Mouse (Mus musculus) hematopoietic stem cell, adult 5-6 weeks (primary cell): ENCODE measurements at regions not wholly inside any gene's neighbourhood (a gene's known extent, or its start where the extent isn't known, plus 50 kb on each side); places are given as distances from the start of the nearest gene placed in this dataset.

ENCODE experiments used
- ATAC-seq, 2 experiments: fragments of 125-278 bp in 1 of 2; replicated peaks in 1 of 2; 2 replicates each; pipeline ENCODE4 v1.8.0; 2016 to 2017; ENCODE audit warnings: inconsistent platforms in 2 of 2, mild to moderate bottlenecking in 2 of 2, moderate number of reproducible peaks in 2 of 2, low read depth in 1 of 2, moderate TSS enrichment in 1 of 2; ENCODE audit not compliant: low FRiP score in 2 of 2, poor library complexity in 2 of 2, severe bottlenecking in 2 of 2, insufficient read depth in 1 of 2, low TSS enrichment in 1 of 2

DNA sequence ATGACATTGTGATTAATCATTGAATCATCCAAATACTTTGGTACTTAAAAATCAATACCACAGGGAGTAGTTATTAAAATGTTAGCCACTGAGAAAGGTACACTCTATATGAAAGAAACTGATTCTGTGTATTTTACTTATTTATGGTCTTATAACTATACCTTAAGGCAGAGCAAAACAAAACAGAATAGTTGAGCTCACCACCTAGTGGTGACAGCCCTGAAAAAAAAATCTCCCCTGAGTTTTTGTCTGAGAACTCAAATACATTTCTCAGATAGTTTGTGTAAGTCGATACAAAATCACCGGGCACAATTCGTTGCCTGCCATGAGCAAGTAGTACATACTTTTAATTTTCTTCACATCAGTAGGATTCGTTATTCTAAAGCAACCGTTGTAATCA, 156.7 kb upstream of the Ccdc54 start:
- no peak for ATAC-seq

DNA sequence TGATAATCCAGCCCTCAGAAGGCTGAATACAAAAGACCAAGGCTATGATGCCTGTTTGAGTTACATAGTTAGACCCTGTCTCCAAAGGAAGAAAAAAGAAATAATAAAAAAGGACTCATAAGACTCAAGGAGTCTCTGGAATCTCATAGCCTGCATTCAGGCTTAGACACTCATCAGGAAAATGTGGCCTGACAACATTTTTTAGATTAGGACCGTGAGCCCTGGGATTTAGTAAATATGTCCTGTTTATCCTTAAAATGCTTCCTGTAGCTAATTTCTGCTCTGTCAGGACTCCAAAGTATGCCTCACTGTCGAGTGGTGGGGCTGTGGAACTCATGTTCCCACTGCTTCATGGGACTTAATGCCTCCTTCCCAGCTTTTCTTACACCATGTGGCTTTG, 154.8 kb upstream of the Ccdc54 start:
- no peak for ATAC-seq

DNA sequence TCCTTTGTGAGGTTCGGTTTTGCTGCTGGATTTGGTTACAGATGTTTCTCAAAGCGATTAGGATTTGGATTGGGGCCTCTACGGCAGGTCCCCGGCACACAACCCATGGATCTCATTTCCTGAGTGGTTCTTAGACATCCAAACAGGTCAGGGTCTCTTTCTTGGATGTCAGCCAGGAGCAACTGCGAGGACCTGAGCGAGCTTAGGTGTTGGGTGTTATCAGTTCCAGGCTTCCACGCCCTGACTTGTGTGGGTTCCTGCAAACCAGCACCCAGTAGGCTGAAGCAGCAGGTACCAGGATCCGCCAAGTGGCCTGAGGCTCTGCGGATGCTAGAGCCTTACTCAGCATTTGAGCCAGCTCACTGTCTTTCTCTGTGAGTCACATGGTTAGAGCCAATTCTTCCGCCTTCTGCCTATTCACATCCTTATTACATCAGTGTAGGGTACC, 146.5 kb upstream of the Ccdc54 start:
- peak; percentile 40 to 62 for ATAC-seq

DNA sequence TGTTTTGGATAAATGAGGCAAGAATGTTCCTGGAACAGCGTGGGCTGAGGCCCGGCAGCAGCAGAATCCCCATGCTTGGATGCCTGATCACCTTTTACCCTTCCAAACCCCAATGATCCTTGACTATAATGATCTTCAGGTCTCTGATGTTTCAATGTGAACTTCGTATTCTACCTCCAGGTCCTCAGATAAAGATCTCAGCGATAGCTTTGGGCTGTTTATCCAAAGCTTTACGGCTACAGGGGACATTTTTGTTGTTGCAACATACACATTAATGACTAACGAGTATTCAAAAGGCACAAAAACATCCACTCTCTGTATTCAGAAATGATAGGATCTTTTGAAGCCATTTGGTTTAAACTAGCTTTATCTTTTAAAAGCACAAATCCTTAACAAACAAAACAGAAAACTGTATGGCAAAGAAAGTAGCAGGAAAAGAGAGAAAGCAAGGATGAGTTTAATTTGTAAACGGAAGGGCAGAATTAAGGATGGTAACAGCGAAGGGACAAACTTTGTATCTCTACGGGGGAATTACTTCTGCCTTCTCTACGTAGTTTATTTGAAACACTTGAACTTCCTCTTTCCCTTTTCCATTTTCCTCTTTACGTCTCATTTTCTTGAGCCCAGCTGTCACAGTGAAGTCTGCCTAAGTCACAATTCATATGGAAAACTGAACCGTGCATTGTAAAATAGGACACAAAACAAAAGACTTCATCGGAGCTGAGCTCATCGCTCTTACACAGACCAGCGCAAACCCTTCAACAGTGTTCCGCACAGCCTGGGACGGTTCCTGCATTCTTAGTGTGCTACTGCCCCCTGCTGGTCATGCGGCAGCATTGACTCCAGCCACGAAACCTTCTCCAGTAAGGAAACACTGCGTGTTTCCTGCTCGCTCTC, 145.4 kb upstream of the Ccdc54 start:
- ATAC-seq: peak; percentile 83 to 85

DNA sequence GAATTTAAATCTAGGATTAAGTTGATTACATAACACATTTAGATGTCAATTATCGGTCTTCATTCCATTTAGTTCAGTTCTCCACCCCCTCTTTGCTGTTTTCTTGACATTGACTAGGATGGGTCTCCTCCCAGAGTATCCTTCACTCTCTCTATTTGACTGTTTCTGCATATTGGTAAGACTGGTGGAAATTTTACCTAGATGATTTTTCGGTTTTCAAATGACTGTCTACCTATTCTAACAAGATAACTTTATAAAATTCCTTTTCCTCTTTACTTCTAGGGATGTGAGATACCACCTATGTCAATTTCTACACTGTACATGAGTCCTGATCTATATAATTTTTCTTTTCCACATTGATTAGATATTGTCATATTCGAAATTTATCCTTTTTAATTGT, 142.4 kb upstream of the Ccdc54 start:
- ATAC-seq: no peak

DNA sequence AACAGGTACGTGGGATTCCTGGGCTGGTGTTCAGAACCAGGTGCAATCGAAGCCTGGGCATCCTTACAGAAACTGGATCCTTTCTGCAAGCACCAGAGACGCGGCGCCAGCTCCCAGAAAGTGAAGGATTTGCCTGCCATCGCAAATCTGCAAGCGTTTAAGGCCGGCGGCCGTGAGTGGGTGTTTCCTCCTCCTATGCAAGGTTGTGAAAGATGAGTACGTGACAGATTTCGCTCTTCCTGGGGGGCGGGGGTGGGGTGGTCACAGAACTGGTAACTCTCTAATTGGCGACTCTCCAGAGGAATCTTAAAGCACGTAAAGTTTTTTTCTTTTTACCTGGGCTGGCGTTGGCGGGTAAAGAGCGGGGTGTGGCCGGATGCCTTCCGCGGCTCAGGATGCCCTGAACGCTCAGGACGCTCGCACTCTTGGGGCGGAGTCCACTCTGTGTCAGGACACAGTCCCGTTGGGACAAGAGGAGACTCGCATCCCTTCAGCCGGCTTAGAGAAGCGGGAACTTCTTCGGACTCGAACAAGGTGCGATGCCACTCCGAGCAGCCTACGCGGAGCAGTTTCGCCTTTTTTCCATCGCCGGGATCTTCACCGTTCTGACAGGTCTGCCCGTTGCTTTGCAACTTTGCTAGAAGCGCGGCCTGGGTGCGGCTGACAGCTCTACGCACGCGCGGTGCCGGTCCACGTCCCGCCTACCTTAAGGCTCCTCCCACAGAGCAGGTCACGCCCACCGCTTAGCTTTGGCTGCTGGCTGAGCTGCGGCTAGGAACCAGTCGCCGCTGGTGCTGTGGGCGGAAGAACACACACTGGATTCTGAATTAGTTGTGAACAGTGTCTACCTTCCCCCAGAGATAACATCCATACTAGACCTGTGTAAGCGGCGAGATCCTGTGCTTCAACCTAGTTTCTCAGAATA, 141.4 kb upstream of the Ccdc54 start:
- peak; percentile 84 to 92 for ATAC-seq

DNA sequence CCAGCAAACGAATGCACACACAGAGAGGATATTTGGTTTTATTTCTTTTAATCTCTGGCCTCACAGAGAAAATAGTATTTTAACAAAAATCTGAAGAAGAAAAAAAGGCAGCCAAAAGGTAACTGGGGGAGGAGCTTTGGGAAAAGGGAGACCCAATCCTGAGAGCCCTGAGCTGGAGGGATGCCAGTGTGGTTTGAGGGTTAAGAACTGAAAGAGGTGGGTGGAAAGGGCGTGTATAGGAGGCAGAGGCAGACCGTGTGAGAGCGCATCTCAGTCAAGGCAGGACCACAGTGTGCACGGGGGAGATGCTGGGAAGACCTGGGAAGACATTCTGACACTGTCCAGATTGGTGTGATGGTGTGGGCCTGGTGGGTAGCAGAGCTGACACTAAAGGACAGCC, 138.4 kb upstream of the Ccdc54 start:
- ATAC-seq: peak in 1 of 2 experiments; percentile 22; a peak in 2 of 4 replicates

DNA sequence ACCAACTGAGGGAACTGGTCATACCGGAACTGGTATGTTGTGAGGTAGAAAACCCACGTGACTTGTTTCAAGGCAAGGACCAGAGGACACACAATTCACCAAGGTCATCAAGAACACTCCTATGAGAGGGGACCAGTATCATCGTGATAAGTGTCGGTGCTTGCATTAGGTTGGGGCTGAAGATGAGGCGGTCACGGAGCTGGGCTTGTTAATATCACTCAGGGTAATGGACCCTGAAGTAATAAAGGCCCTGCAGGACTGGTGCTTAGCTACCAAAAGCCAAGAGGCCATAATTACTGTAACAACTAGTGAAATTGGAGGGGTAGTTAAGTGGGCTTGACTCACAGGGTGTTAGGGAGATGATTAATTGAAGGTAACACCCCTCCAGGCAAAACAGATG, 132.2 kb upstream of the Ccdc54 start:
- ATAC-seq: no peak

DNA sequence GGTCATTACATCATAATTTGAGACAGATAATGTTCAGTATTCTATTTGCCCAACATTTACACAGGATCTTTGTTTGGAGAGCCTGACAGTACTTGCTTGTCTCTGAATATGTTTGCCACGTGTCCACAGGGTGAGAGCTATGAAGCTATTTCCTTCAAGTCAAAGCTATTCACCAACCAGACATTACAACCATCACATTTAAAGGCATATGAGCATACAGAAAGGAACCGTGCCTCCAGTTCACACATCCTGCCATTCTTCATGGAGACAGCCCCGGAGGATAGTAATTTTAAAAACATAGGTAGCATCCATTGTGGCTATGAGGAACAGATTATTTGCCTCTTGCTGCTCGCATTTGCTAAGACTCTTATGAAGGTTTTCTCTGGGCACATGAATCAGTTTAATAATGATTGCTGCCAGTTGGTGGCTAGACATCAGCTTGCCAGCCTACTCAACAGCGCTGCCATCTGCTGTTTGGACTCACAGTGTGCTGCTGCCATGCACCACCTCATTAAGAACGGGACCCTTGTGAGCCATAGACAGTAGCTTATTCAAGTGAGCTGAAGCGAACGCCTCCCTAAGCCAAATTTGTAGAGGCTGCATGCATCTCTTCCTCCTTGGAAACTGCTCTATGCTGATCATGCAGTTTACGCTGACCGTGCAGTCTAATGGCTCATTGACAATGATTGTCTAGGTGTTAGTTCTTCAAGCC, 126.5 kb upstream of the Ccdc54 start:
- ATAC-seq: peak; percentile 69 to 83

DNA sequence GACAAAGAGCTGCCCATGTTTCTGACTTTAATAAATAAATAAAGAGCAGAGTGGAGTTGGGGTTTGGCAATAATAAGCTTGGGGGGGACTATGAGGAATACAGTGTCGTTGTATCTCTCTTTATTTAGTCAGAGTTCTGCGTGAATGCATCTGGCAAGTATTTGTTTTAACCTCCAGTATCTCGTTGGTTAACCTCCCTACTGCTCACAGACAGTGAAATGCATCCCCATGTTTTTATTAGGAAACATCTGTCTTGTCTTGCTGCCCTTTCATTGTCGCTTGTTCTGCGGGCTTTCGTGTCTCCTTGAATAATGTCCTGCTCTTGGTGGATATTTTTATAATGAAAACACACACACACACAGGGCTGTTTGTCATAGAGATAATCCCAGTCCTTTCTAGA, 118.8 kb upstream of the Ccdc54 start:
- ATAC-seq: no peak

DNA sequence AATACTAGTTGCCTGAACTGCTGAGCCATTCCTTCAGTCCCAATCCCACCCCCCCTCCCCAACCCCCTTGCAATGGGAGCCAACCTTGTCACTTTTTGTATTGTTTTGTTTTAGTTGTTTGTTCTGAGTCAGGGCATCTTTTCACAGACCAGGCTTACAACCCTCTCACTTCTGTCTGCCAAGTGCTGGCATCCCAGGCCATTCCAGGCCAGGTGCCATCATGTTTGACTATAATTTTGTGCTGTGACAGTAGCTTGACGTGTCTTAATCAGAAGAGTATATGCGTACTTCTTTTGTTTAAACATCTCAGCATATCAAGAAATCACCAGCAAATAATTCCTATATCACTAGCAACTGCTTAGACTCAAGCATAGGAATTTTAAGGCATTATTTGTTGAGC, 117.0 kb upstream of the Ccdc54 start:
- ATAC-seq: no peak

DNA sequence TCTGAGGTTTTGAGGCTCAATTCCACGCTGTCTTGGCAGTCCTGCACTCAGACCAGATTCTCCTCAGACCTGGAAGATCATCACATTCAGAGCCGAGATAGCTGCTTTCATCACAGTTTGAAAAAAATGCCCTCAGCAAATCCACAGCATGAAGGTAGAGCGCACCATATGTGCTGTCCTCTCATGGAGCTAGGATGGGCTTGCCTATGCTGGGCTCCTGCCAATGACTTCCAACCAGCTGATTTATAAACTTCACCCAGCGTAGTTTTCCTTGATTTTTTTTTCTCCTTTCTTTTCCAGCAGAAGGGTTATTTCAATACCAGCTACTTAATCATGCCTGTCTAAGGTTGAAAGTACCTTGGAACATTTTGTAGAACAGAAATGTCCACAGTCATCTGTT, 115.0 kb upstream of the Ccdc54 start:
- no peak for ATAC-seq

DNA sequence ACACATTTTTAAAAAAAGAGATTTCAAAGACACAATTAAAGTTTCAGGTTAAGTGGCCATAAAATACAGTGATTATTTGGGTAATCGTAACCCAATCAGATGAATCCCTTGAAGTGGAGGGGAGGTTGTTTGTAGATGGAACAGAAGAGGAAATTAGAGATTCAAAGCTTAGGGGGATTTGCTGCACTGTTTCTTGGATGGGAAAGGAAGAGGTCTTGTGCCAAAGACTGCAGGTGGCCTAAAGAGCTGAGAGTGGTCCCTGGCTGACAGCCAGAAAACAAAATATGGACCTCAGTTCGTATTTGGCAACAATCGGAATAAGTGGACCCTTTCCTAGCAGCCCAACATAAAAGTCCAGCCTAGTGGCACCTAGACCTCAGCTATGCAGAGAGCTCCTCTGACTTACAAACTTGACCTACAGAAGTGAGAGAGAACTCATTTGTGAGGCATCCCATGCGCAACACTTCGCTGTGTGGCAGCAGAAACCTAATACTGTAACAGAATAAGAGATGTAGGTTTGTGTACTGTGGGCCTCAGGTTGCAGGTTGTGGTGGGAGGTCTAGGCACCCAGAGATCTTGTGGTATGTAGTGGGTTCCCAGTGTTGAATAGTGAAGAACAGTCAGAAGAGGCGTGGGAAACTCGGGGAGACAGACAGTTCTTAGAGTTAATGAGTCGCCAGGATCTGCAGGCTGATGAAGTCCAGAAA, 110.0 kb upstream of the Ccdc54 start:
- no peak for ATAC-seq

DNA sequence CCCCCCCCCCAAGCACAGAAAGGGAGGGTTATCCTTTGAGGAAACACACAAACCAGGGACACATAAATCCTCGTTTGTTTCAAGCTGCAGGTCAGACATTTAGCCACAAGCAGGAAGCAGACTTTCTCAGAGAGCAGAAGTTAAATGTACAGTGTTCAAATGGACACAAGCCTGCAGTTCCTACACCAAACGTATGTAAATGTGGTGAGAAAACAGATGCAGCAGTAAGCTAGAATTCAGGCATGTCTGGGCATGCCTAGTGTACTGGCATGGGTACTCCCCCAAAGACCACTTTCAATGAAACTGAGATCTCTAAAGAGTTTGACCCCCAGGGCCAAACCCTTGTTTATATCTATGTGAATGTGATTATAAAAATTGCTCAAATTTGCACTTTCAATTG, 109.2 kb upstream of the Ccdc54 start:
- ATAC-seq: peak; percentile 89 to 96

DNA sequence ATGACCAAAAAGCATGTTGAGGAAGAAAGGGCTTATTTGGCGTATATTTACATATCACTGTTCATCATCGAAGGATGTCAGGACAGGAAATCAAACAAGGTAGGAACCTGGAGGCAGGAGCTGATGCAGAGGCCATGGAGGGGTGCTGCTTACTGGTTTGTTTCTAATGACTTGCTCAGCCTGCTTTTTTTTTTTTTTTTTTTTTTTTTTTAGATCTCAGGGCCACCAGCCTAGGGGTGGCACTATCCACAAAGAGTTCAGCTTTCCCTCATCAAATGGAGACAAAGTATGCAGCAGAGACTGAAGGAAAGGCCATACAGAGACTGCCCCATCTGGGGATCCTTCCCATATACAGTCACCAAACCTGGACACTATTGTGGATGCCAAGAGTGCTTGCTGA, 106.8 kb upstream of the Ccdc54 start:
- no peak for ATAC-seq

DNA sequence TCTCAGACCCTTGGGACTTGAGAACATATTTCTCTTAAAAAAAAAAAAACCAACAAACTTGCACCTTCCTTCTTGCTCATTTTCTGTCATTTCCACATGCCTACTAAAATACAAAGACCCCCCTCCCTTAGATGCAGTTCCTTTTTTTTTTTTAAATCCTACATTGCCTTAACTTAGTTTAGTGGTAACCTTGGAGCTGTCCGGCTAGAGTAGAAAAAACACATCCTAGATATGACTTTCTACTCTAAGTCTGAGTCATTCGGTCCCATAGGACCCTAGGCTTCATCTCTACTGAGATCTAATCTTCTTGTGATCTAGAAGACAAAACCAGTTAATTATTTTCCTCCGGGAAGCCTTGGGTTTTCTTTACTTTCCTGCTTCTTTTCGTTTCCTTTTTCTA, 105.1 kb upstream of the Ccdc54 start:
- no peak for ATAC-seq

DNA sequence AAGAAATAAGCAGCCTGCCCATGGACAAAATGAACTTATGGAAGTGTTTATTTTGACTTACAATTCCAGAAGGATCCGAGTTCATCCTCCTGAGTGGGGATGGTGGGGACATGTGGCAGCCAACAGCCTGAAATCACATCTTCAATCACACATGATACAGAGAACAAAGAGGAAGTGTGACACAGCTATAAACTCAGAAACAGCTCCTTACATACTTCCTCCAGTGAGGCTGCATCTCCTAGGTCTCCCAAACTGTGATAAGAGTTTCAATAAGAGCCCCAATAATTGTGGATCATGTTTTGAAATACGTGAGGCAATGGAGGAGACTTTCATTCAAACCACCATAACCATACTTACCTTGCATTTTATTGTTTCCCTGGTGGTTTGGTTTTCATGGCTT, 103.1 kb upstream of the Ccdc54 start:
- peak; percentile 48 to 57; a peak in 2 of 4 replicates for ATAC-seq
